Mouse (Mus musculus) CD8-positive naive resting alpha-beta T cell, adult 2 months (primary cell): ENCODE measurements around the gene Svop.

Experiments used
- DNase-seq, 2 experiments: peaks; one replicate each; pipeline ENCODE4 v3.0.0; 2022; ENCODE audit warnings: low read depth in 2 of 2, low spot score in 2 of 2

The Svop gene

DNA sequence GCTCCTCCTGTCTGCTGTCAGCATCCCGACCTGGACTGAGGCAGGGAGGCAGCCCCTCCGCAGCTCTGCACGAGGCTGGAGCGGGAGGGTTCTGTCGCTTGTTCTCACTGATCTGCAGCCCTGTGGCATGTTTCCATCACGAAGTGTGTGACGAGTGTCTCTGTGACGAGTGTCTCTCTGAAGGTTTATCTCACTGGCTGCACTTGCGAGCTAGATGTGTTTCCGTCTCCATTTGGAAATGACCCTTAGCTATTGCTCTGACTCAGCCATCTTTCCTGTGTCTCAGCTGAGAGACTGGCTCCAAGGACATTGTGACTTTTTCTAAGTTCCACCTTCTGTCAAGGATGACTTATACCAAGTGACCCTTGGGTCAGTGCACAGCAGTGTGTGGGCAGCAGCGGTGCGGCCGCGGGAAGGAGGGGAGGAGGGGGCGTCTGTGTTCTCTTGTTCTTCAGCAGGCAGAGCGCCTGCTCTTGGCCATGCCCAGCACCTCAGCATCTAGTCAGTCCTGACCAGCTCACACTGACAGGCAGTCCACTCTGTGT lies 15.1 kb upstream of the Svop start:
- no peak for DNase-seq

DNA sequence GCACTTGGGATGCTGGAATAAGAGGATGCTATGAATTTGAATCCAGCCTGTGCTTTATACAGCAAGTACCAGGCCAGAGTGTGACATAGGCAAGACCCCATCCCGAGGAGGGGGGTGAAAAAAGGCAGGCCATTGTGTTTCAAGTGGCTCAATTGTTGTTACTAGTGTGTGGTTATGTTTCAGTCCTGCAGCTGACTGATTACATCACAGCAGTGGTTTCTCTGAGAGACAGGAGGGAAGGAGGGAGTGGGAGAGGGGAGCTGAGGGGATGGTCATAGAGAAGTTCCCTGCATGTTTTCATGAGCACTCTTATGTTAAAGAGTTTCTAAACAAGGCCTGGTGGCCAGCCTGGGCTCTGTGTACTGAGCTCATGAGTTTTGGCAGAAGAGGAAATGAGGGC lies 11.4 kb upstream of the Svop start:
- DNase-seq = no peak

DNA sequence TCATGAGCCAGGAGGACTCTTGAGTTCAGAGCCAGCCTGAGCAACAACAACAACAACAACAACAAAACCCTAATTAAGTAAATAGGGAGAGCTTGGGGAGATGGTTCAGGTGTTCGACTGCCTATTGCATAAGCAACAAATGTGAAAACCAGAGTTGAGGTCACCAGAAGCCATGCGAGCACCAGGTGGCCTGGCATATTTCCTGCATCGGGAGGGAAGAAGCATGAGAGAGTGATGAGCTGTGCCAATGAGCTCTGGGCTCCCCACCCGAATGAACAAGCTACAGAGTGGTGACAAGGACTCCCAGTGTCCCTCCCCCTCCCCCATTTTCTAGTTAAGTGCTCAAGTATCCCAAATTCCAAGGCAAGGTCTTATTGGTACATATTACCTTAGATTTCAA lies 10.5 kb upstream of the Svop start:
- no peak for DNase-seq

GRCm38 (mm10) chr5:114100390-114101099 lies 9.2 kb upstream of the Svop start:
- DNase-seq = no peak

DNA sequence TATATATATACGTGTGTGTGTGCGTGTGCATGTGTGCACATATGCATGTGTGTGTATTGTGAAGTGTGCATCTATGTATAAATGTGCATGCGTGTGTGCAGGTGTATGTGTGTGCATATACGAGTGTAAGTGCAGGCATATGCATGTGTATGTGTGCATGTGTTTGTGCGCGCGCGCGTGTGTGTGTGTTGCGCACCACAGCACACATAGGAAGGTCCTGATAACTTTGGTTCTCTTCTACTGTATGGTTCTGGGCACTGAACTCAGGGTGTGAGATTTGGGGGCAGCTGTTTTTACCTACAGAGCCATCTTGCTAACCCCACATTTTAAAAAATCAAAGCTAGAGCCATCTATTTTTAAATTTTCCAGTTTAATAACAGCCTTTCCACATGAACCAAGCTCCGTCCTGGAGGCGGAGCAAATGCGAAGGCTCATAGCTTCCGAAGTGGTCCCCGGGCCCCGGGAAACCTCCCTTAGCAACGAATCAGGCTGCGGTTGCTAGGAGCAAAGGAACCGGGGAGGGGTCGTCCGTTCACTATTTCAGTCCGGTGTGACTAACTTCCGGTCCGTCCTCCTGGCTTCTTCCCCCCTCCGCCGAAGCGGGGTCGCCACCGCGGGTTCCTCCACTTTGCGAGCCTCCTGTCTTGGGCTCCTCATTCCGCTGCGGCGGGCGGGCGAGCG lies 8.5 kb upstream of the Svop start:
- DNase-seq = peak; percentile 85 to 87

DNA sequence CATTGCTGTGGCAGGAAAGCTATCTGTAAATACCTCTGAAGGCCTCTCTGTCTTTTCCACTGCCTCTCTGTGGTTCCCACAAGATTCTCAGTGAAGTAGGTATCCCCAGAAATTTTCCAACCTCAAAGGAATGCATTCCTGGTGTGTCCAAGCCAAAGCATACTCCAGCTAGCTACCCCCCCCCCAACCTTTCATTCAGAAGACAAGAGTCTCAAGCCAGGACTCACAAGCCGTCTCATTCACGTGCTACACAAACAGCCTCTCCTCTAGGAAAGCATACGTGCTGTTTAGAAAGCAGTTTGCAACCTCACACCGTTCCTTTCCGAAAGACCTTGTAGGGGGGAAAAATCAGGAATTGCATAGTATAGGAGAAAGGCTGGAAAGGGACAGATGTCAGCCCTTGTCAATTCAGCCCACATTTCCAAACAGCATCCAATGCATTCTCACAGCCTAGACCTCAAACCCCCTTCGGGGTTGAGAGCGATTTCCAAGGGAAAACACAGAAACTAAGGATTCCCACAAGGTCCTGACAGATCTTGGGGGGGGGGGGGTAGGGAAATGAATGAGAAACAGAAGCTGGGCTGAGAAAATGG lies 853 bp downstream of the Svop start:
- no peak for DNase-seq

DNA sequence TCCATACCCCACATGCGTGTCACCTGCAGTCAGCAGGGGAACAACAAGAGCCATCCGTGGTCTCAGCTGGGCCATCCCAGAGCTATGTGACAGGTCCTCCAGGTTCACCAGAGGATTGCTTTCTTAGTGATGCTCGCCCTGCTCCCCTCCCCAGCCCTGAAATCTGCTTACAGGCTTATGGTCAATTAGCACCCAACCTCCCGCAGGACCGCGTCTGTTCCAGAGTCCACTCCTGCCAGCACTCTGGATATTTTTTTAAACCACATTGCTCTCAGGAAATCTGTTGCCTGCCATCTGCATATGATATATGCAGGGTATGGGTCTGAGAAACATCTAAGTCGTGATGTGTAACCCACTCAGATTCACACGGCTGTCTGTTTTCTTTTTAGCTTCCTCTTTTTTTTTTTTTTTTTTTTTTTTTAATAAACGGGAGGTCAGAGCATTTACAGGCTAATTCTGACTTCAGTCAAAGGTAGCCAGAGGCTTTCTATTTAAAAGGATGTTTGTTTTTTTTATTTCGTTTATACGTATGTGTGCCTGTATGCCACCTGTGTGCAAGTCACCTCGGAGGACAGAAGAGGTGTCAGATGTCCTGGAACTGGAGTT lies 3.4 kb downstream of the Svop start:
- no peak for DNase-seq

- DNase-seq = no peak
Measured at GRCm38 (mm10) chr5:114085501-114085900, 5.9 kb downstream of the Svop start.

DNA sequence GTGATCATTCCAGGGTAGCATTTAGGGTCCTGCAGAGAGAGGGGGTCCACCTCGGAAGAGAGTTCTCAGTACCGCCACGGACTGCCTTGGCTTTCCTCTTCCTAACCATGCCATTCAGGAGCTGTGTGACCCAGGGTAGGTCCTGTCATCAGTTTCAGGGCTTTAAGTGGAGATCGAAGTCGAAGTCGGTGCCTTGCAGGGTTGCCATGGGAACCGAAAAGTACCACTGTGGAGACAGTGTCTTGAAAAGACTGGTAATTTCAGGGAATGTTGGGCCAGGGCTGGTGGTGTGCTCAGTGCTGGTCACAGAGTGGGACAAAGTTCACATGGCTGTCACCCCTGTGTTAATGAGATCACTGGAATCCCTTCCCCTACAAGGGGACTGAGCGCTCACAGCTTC lies 14.4 kb downstream of the Svop start:
- DNase-seq = no peak

DNA sequence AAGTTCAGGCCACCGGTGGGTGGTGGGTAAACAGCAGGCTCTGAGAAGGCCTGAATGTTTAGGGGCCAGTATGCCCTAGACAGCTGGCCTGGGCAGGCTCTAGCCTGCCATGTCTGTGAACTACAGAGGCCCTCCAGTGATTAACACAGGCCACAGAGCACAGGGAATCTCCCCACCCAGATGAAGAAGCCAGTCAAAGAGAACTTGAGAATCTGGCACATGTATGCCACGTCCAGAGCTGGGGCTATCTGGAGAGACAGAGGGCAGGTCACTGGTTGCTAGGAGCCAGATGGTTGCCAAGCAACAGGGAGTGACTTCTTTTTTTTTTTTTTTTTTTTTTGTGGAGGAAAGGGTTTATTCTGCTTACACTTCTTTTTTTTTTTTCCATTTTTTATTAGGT lies 19.1 kb downstream of the Svop start:
- DNase-seq = no peak

- DNase-seq = no peak
Measured at GRCm38 (mm10) chr5:114070858-114071257, 20.5 kb downstream of the Svop start.

- no peak for DNase-seq
Measured at GRCm38 (mm10) chr5:114067982-114068381, 23.4 kb downstream of the Svop start.

DNA sequence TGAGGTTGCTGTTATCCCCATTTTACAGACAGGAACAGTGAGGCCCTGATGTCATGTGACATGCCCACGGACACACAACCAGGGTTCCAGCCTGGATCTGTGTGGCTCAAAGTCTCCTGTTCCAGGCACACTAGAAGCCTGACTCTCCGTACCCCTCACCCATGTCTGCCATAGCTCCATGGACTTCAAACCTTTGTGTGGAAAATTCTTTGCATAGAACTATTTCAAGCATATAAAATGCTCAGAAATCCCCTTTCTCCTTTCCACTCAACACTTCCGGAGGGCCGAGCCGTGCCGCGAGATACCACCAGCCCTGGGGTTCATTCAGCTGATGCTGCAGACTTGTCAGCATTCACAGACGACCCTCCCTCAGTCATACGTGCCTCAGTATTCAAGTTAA lies 23.8 kb downstream of the Svop start:
- no peak for DNase-seq

- DNase-seq = no peak
Measured at GRCm38 (mm10) chr5:114066601-114067000, 24.8 kb downstream of the Svop start.

GRCm38 (mm10) chr5:114065161-114065560 lies 26.2 kb downstream of the Svop start, which contains the start of gene Usp30:
Usp30 (plus strand) TSS chr5:114065461.
- no peak for DNase-seq

DNA sequence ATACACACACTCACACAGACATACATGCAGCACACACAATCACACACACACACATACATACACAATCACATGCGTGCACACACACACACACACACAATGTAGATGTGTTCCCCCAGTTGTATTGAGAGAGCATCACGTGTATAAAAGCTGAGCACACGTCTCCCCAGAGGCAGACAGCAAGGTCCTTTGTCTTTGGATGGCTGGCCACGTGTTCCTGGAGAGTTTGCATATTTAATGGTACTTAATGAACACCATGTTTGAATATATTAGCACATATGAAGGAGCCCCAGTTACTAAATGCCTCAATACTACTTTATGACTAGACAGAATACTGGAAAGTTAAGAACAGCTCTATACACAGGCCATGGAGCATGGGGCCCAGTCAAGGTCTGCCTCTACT lies 27.4 kb downstream of the Svop start:
- DNase-seq = no peak

- no peak for DNase-seq
Measured at GRCm38 (mm10) chr5:114061675-114062074, 29.7 kb downstream of the Svop start.

- DNase-seq = no peak
Measured at GRCm38 (mm10) chr5:114057129-114057731, 34.1 kb downstream of the Svop start.

DNA sequence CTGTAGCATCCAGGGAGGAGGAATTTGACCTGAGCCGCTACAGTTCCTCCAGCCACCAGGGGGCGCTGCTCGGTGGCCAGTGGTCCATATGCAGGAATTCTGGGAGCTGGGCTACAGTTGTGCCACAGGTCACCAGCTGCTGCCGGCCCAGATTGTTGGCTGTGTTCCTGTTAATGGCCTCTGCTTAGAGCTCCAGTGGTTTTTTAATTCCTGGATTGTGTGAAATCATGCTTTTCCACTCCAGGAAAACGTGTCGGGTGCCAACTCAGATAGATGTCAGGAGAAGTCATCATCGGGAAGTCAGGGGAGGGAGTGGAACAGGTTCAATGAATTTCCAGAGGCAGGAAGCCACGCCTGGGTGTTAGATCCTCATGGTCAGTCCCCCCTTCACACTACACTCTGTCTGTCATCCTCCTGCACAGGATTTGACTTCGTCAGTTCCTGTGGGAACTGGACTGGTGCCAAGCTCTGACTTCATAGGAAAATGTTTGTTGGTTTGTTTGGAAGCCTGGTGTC lies 39.1 kb downstream of the Svop start:
- DNase-seq = peak; percentile 14 to 20

DNA sequence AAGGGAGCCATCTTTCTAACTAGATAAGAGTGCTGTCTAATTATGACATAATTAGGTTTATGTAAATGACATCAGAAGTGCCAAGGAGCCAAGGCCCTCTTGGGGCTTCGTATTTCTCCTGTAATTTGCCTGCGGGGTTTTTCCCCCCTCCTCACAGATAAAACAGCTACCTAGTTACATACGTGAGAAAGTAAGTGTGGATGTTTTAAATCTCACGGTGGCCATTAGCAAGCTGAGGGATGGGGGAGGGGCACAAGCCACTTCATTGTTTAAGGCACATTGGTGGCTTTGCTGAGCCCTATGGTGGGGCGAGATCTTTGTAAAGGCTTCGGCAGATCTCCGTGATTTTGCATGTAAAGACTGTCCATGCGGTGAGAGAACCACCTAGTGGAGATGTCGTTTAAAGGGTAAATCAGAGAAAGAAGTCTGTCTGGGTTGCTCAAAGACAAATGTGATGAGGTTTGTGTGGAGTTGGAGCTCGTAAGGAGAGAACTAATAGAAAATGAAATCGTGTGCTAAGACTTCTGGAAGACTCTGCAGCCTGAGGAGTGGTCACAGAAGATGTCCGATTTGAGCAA lies 42.5 kb downstream of the Svop start:
- no peak for DNase-seq

GRCm38 (mm10) chr5:114047182-114047581 lies 44.2 kb downstream of the Svop start:
- no peak for DNase-seq
